Mouse (Mus musculus): ENCODE results near the gene Rc3h2. TPM values are rescaled to one million over a fixed set of nuclear protein-coding genes. Genes with fewer than 3 reads are reported as not detected.

The Rc3h2 gene
- total RNA-seq, 4 experiments from 2014 or later: 32.4 to 67.5 (median 43.8) TPM

- no peak for DNase-seq (ENCODE audit: low spot score in 2 of 2)
Observed at GRCm38 (mm10) chr2:37338497-37339187, 84.1 kb downstream of the Rc3h2 start.

GRCm38 (mm10) chr2:37333321-37333720 is 89.4 kb downstream of the Rc3h2 start:
- no peak for DNase-seq (ENCODE audit: low spot score in 2 of 2)

- no peak for DNase-seq (ENCODE audit: low spot score in 2 of 2)
Observed at GRCm38 (mm10) chr2:37326215-37326614, 96.5 kb downstream of the Rc3h2 start, which contains the start of gene Olfr368. Gene Olfr368, plus strand, starts transcription at chr2:37326515.

Other genes starting within 250 kb of the Rc3h2 start
- gene Olfr365, start 234.7 kb downstream of the Rc3h2 start, total RNA-seq (2022): not detected
- not detected for gene Olfr366, start 211.3 kb downstream of the Rc3h2 start, total RNA-seq (2022)
- not detected for gene Olfr368, start 96.4 kb downstream of the Rc3h2 start, total RNA-seq (2022)
- gene Pdcl, start 63.6 kb downstream of the Rc3h2 start, total RNA-seq (2022): 10 to 100 TPM in 1 of 4 experiments, 1 to 10 TPM in 3; 8.2 to 11.7 (median 8.9) TPM
- 1 to 10 TPM; 3.3 to 5.3 (median 4.2) TPM for gene Zbtb26, start 20.2 kb upstream of the Rc3h2 start, total RNA-seq (2022)
- 1 to 10 TPM; 2.3 to 3.8 (median 3.5) TPM for gene Zbtb6, start 20.3 kb upstream of the Rc3h2 start, total RNA-seq (2022)
- gene Rabgap1, start 20.4 kb upstream of the Rc3h2 start, total RNA-seq (2022): 10 to 100 TPM; 29.6 to 34.5 (median 31.0) TPM
- 1 to 10 TPM in 1 of 4 experiments, under 1 TPM in 3; 0.31 to 1.6 (median 0.40) TPM for gene Gpr21, start 93.4 kb upstream of the Rc3h2 start, total RNA-seq (2022)